Mouse (Mus musculus): ENCODE data around the gene Krt20. TPM values are rescaled to one million over a fixed set of nuclear protein-coding genes. Genes with fewer than 3 reads are reported as not detected.

Gene Krt20
- polyA plus RNA-seq, 1 experiment from 2014 or later: 0.34 TPM

GRCm38 (mm10) chr11:99396661-99397060 lies 41.3 kb downstream of the Krt20 start:
- ATAC-seq: no peak
- no peaks in the 10 kb centered on the region for H3K9me3 ChIP-seq (replicated peaks; ENCODE audit: control insufficient read depth, low read length, poor library complexity, severe bottlenecking)
- no peaks in the 10 kb centered on the region for H3K27me3 ChIP-seq (ENCODE audit: control insufficient read depth, insufficient read depth, low read depth, low read length)
- no peak overlapping the region for H3K9ac ChIP-seq (ENCODE audit: low read depth, low read length)
- no peak overlapping the region for H3K4me3 ChIP-seq (ENCODE audit: low read depth, low read length)
- H3K4me1 ChIP-seq (ENCODE audit: control insufficient read depth, insufficient read depth, low read length): no peaks in the 10 kb centered on the region
- H3K27ac ChIP-seq (ENCODE audit: low read length): no peak overlapping the region
- no peak overlapping the region for H3K4me2 ChIP-seq (ENCODE audit: low read length)
- H3K36me3 ChIP-seq (ENCODE audit: control insufficient read depth, insufficient read depth, low read length): no peaks in the 10 kb centered on the region
- 45% methylated on average over 2 of the region's 2 CpGs for WGBS

GRCm38 (mm10) chr11:99396034-99396433 lies 41.9 kb downstream of the Krt20 start:
- no peak for ATAC-seq
- Histone ChIP-seq H3K9ac (ENCODE audit: low read depth, low read length) (no peak overlapping the region), H3K27ac (ENCODE audit: low read length) (no peak overlapping the region), H3K27me3 (ENCODE audit: control insufficient read depth, insufficient read depth, low read depth, low read length) (no peaks in the 10 kb centered on the region), H3K36me3 (ENCODE audit: control insufficient read depth, insufficient read depth, low read length) (no peaks in the 10 kb centered on the region), H3K4me3 (ENCODE audit: low read depth, low read length) (no peak overlapping the region), H3K4me2 (ENCODE audit: low read length) (no peak overlapping the region), H3K9me3 (replicated peaks; ENCODE audit: control insufficient read depth, low read length, poor library complexity, severe bottlenecking) (no peaks in the 10 kb centered on the region), H3K4me1 (ENCODE audit: control insufficient read depth, insufficient read depth, low read length) (no peaks in the 10 kb centered on the region)
- WGBS: 15% methylated on average over 3 of the region's 3 CpGs

GRCm38 (mm10) chr11:99392492-99392891 lies 45.5 kb downstream of the Krt20 start:
- 87% methylated on average over 10 of the region's 10 CpGs for WGBS
- ATAC-seq: no peak
- no peak overlapping the region for H3K4me2 ChIP-seq (ENCODE audit: low read length)
- H3K27ac ChIP-seq (ENCODE audit: low read length): no peak overlapping the region
- no peaks in the 10 kb centered on the region for H3K27me3 ChIP-seq (ENCODE audit: control insufficient read depth, insufficient read depth, low read depth, low read length)
- H3K36me3 ChIP-seq (ENCODE audit: control insufficient read depth, insufficient read depth, low read length): no peaks in the 10 kb centered on the region
- no peaks in the 10 kb centered on the region; the same call in 1 of the 2 replicates for H3K4me1 ChIP-seq (ENCODE audit: control insufficient read depth, insufficient read depth, low read length)
- H3K9me3 ChIP-seq (replicated peaks; ENCODE audit: control insufficient read depth, low read length, poor library complexity, severe bottlenecking): no peaks in the 10 kb centered on the region
- H3K9ac ChIP-seq (ENCODE audit: low read depth, low read length): no peak overlapping the region
- H3K4me3 ChIP-seq (ENCODE audit: low read depth, low read length): no peak overlapping the region

- Histone ChIP-seq H3K36me3 (ENCODE audit: control insufficient read depth, insufficient read depth, low read length) (no peaks in the 10 kb centered on the region), H3K9ac (ENCODE audit: low read depth, low read length) (no peak overlapping the region), H3K27me3 (ENCODE audit: control insufficient read depth, insufficient read depth, low read depth, low read length) (no peaks in the 10 kb centered on the region), H3K4me1 (ENCODE audit: control insufficient read depth, insufficient read depth, low read length) (peaks cover 4% of the 10 kb centered on the region), H3K4me2 (ENCODE audit: low read length) (no peak overlapping the region), H3K27ac (ENCODE audit: low read length) (no peak overlapping the region), H3K9me3 (replicated peaks; ENCODE audit: control insufficient read depth, low read length, poor library complexity, severe bottlenecking) (no peaks in the 10 kb centered on the region), H3K4me3 (ENCODE audit: low read depth, low read length) (no peak overlapping the region)
- 87% methylated on average over 6 of the region's 6 CpGs for WGBS
- ATAC-seq: no peak
Observed at GRCm38 (mm10) chr11:99391375-99391774, 46.6 kb downstream of the Krt20 start.

GRCm38 (mm10) chr11:99390866-99391265 lies 47.1 kb downstream of the Krt20 start:
- H3K4me3 ChIP-seq (ENCODE audit: low read depth, low read length): no peak overlapping the region
- no peaks in the 10 kb centered on the region for H3K27me3 ChIP-seq (ENCODE audit: control insufficient read depth, insufficient read depth, low read depth, low read length)
- H3K27ac ChIP-seq (ENCODE audit: low read length): no peak overlapping the region
- no peaks in the 10 kb centered on the region for H3K9me3 ChIP-seq (replicated peaks; ENCODE audit: control insufficient read depth, low read length, poor library complexity, severe bottlenecking)
- H3K4me1 ChIP-seq (ENCODE audit: control insufficient read depth, insufficient read depth, low read length): peaks cover 4% of the 10 kb centered on the region
- H3K9ac ChIP-seq (ENCODE audit: low read depth, low read length): no peak overlapping the region
- ATAC-seq: no peak
- WGBS: 82% methylated on average over 7 of the region's 7 CpGs
- H3K36me3 ChIP-seq (ENCODE audit: control insufficient read depth, insufficient read depth, low read length): no peaks in the 10 kb centered on the region
- H3K4me2 ChIP-seq (ENCODE audit: low read length): no peak overlapping the region

GRCm38 (mm10) chr11:99389264-99389663 lies 48.7 kb downstream of the Krt20 start, which contains the start of gene Krt10:
Gene Krt10 (minus strand): TSS chr11:99389364.
- WGBS: 82% methylated on average over 4 of the region's 4 CpGs
- no peak within 1 kb of the TSS for H3K4me3 ChIP-seq (ENCODE audit: low read depth, low read length)
- no peak within 1 kb of the TSS for H3K9ac ChIP-seq (ENCODE audit: low read depth, low read length)
- H3K27me3 ChIP-seq (ENCODE audit: control insufficient read depth, insufficient read depth, low read depth, low read length): no peaks in the 10 kb centered on the region
- no peak within 1 kb of the TSS for H3K27ac ChIP-seq (ENCODE audit: low read length)
- ATAC-seq: no peak
- no peak within 1 kb of the TSS for H3K4me2 ChIP-seq (ENCODE audit: low read length)
- H3K4me1 ChIP-seq (ENCODE audit: control insufficient read depth, insufficient read depth, low read length): peaks cover 9% of the 10 kb centered on the region
- H3K36me3 ChIP-seq (ENCODE audit: control insufficient read depth, insufficient read depth, low read length): no peaks in the 10 kb centered on the region
- no peaks in the 10 kb centered on the region for H3K9me3 ChIP-seq (replicated peaks; ENCODE audit: control insufficient read depth, low read length, poor library complexity, severe bottlenecking)

- no peak for ATAC-seq
- 90% methylated on average over 18 of the region's 18 CpGs for WGBS
- no peaks in the 10 kb centered on the region for H3K9me3 ChIP-seq (replicated peaks; ENCODE audit: control insufficient read depth, low read length, poor library complexity, severe bottlenecking)
- peaks cover 9% of the 10 kb centered on the region for H3K4me1 ChIP-seq (ENCODE audit: control insufficient read depth, insufficient read depth, low read length)
- H3K4me2 ChIP-seq (ENCODE audit: low read length): no peak overlapping the region
- no peaks in the 10 kb centered on the region for H3K36me3 ChIP-seq (ENCODE audit: control insufficient read depth, insufficient read depth, low read length)
- no peak overlapping the region for H3K4me3 ChIP-seq (ENCODE audit: low read depth, low read length)
- no peak overlapping the region for H3K27ac ChIP-seq (ENCODE audit: low read length)
- H3K9ac ChIP-seq (ENCODE audit: low read depth, low read length): no peak overlapping the region
- no peaks in the 10 kb centered on the region for H3K27me3 ChIP-seq (ENCODE audit: control insufficient read depth, insufficient read depth, low read depth, low read length)
Observed at GRCm38 (mm10) chr11:99388661-99389060, 49.3 kb downstream of the Krt20 start.

GRCm38 (mm10) chr11:99385813-99386721 lies 51.9 kb downstream of the Krt20 start:
- Histone ChIP-seq H3K27me3 (ENCODE audit: control insufficient read depth, insufficient read depth, low read depth, low read length) (no peaks in the 10 kb centered on the region), H3K4me2 (ENCODE audit: low read length) (peak overlapping the region; percentile 69), H3K4me3 (ENCODE audit: low read depth, low read length) (peak overlapping the region; percentile 62), H3K4me1 (ENCODE audit: control insufficient read depth, insufficient read depth, low read length) (peaks cover 9% of the 10 kb centered on the region), H3K9me3 (replicated peaks; ENCODE audit: control insufficient read depth, low read length, poor library complexity, severe bottlenecking) (no peaks in the 10 kb centered on the region), H3K9ac (ENCODE audit: low read depth, low read length) (peak overlapping the region; percentile 77), H3K36me3 (ENCODE audit: control insufficient read depth, insufficient read depth, low read length) (no peaks in the 10 kb centered on the region), H3K27ac (ENCODE audit: low read length) (peak overlapping the region; percentile 95)
- 2% methylated on average over 71 of the region's 71 CpGs for WGBS
- peak; percentile 93 for ATAC-seq

- H3K4me3 ChIP-seq (ENCODE audit: low read depth, low read length): no peak overlapping the region
- H3K27me3 ChIP-seq (ENCODE audit: control insufficient read depth, insufficient read depth, low read depth, low read length): no peaks in the 10 kb centered on the region
- H3K27ac ChIP-seq (ENCODE audit: low read length): no peak overlapping the region
- no peak overlapping the region for H3K9ac ChIP-seq (ENCODE audit: low read depth, low read length)
- 10% methylated on average over 5 of the region's 5 CpGs for WGBS
- H3K9me3 ChIP-seq (replicated peaks; ENCODE audit: control insufficient read depth, low read length, poor library complexity, severe bottlenecking): no peaks in the 10 kb centered on the region
- H3K36me3 ChIP-seq (ENCODE audit: control insufficient read depth, insufficient read depth, low read length): no peaks in the 10 kb centered on the region
- H3K4me1 ChIP-seq (ENCODE audit: control insufficient read depth, insufficient read depth, low read length): peaks cover 1% of the 10 kb centered on the region
- no peak for ATAC-seq
- H3K4me2 ChIP-seq (ENCODE audit: low read length): no peak overlapping the region
Observed at GRCm38 (mm10) chr11:99379568-99379967, 58.4 kb downstream of the Krt20 start.
